Mouse (Mus musculus) limb, embryonic 14.5 days (tissue): ENCODE data around the gene Eif4e3. TPM values are rescaled to one million over a fixed set of nuclear protein-coding genes. Genes with fewer than 3 reads are reported as not detected.

Experiments used
- ATAC-seq: fragments of 200-750 bp; cut with Nextera tagmentation; 2 replicates; pipeline ENCODE4 v1.8.0; 2017; ENCODE audit warnings: low read depth, moderate number of reproducible peaks, moderate TSS enrichment; ENCODE audit not compliant: low FRiP score
- DNase-seq: peaks from one replicate; pipeline ENCODE4 v3.0.0-alpha.2; 2015; ENCODE audit warnings: low spot score
- H3K27ac ChIP-seq: fragments of 300-500 bp; sonication (generic); replicated peaks from 2 replicates; pipeline ENCODE4 v1.5.1; 2014; ENCODE audit warnings: low read depth, mild to moderate bottlenecking, low read length, moderate library complexity, mixed read lengths
- H3K27me3 ChIP-seq: fragments of 300-500 bp; sonication (generic); 2 replicates; pipeline ENCODE4 v1.6.1; 2014; ENCODE audit warnings: low read length, mixed read lengths; ENCODE audit not compliant: control insufficient read depth, insufficient read depth
- H3K36me3 ChIP-seq: fragments of 300-500 bp; sonication (generic); 2 replicates; pipeline ENCODE4 v1.6.1; 2014; ENCODE audit warnings: mild to moderate bottlenecking, low read length, moderate library complexity, mixed read lengths; ENCODE audit not compliant: control insufficient read depth, insufficient read depth
- H3K4me1 ChIP-seq: fragments of 300-500 bp; sonication (generic); 2 replicates; pipeline ENCODE4 v1.6.1; 2014; ENCODE audit warnings: antibody characterized with exemption, low read length, mixed read lengths; ENCODE audit not compliant: control insufficient read depth, insufficient read depth
- H3K4me2 ChIP-seq: fragments of 300-500 bp; sonication (generic); replicated peaks from 2 replicates; pipeline ENCODE4 v1.6.1; 2014; ENCODE audit warnings: low read depth, mild to moderate bottlenecking, low read length, moderate library complexity; ENCODE audit not compliant: severe bottlenecking
- H3K4me3 ChIP-seq: fragments of 300-500 bp; sonication (generic); replicated peaks from 2 replicates; pipeline ENCODE4 v1.5.1; 2014; ENCODE audit warnings: low read length
- H3K9ac ChIP-seq: fragments of 300-500 bp; sonication (generic); 2 replicates; pipeline ENCODE4 v1.6.1; 2014; ENCODE audit warnings: mild to moderate bottlenecking, low read depth, low read length, moderate library complexity; ENCODE audit not compliant: severe bottlenecking
- H3K9me3 ChIP-seq: fragments of 300-500 bp; sonication (generic); 2 replicates; pipeline ENCODE4 v1.6.1; 2016; ENCODE audit warnings: low read length; ENCODE audit not compliant: control insufficient read depth
- POLR2A ChIP-seq: fragments of 200-500 bp; IDR thresholded peaks from 2 replicates; pipeline ENCODE4 v1.8.0; 2012; ENCODE audit warnings: inconsistent platforms, mild to moderate bottlenecking, moderate library complexity, borderline replicate concordance; ENCODE audit not compliant: insufficient read depth, insufficient read length; ENCODE audit errors: extremely low read depth
- WGBS: fragments of 180-500 bp; shearing (Covaris S2); extraction: QIAGEN DNeasy Blood & Tissue Kit; methylation state at CpG from one replicate; pipeline ENCODE4 v1.1.7; 2014; 5-methylcytosine and 5-hydroxymethylcytosine counted together
- polyA plus RNA-seq, 2 experiments: library from polyadenylated mRNA; depleted of rRNA in 1 of 2; stranded (reverse) in 1 of 2; unstranded in 1 of 2; fragments of >200 nt; fragmentation: Nextera tagmentation in 1 of 2; extraction: Ambion mirVana in 1 of 2; gene quantifications; 2 replicates each; pipeline versions ENCODE4 v1.2.1 to v1.2.3; 2012 to 2014

Eif4e3 gene
- polyA plus RNA-seq, 2 experiments: 14.6 to 19.8 TPM

DNA sequence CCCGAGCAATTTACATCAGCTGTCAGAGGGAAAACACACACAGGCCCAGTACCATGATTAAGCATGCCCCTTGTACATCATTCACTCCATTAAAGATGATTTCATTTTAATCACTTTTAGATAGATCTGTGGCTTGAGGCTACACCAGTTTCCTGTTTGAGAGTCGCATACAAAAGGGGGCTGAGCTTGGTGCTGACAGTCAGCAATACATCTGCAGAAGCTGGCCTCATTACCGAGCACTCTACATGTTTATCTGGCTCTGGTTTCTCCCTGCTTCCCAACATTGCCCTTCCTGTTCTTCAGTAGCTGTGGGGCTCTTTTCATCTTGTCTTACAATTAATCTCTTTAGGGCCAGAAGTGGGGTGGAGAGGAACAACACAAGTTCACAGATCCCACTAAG is 6.1 kb downstream of the Eif4e3 start:
- H3K36me3 ChIP-seq: no peaks in the 10 kb centered on the region
- H3K4me3 ChIP-seq: no peak overlapping the region
- no peaks in the 10 kb centered on the region for H3K9me3 ChIP-seq
- ATAC-seq: no peak
- no peak overlapping the region for H3K27ac ChIP-seq
- WGBS: 28% methylated on average over 3 of the region's 3 CpGs
- no peak for DNase-seq
- H3K4me1 ChIP-seq: peaks cover 8% of the 10 kb centered on the region; the same call in 1 of the 2 replicates
- TF ChIP-seq POLR2A: no peak
- no peaks in the 10 kb centered on the region for H3K27me3 ChIP-seq
- H3K4me2 ChIP-seq: no peak overlapping the region
- H3K9ac ChIP-seq: no peak overlapping the region

GRCm38 (mm10) chr6:99658586-99658985 is 8.0 kb downstream of the Eif4e3 start:
- ATAC-seq: no peak
- H3K4me2 ChIP-seq: no peak overlapping the region
- no peak for DNase-seq

GRCm38 (mm10) chr6:99656088-99656487 is 10.5 kb downstream of the Eif4e3 start:
- no peak for ATAC-seq
- H3K27me3 ChIP-seq: no peaks in the 10 kb centered on the region

More at GRCm38 (mm10) chr6:99658586-99658985, 8.0 kb downstream of the Eif4e3 start:
- 70% methylated on average over 10 of the region's 10 CpGs for WGBS
- H3K9me3 ChIP-seq: no peaks in the 10 kb centered on the region
- no peak overlapping the region for H3K9ac ChIP-seq
- no peak overlapping the region for H3K27ac ChIP-seq
- no peaks in the 10 kb centered on the region for H3K27me3 ChIP-seq
- H3K36me3 ChIP-seq: no peaks in the 10 kb centered on the region
- peaks cover 3% of the 10 kb centered on the region; the same call in 1 of the 2 replicates for H3K4me1 ChIP-seq
- H3K4me3 ChIP-seq: no peak overlapping the region
- no peak for TF ChIP-seq POLR2A

GRCm38 (mm10) chr6:99655488-99655887 is 11.1 kb downstream of the Eif4e3 start:
- Histone ChIP-seq H3K4me2 (no peak overlapping the region), H3K27ac (no peak overlapping the region), H3K9ac (no peak overlapping the region), H3K36me3 (no peaks in the 10 kb centered on the region), H3K9me3 (no peaks in the 10 kb centered on the region), H3K27me3 (no peaks in the 10 kb centered on the region), H3K4me1 (peaks cover 3% of the 10 kb centered on the region; the same call in 1 of the 2 replicates), H3K4me3 (no peak overlapping the region)
- DNase-seq (no peak), ATAC-seq (no peak)
- WGBS: 46% methylated on average over 7 of the region's 7 CpGs
- TF ChIP-seq POLR2A: no peak

More at GRCm38 (mm10) chr6:99656088-99656487, 10.5 kb downstream of the Eif4e3 start:
- H3K36me3 ChIP-seq: no peaks in the 10 kb centered on the region
- no peak for TF ChIP-seq POLR2A
- H3K4me1 ChIP-seq: peaks cover 3% of the 10 kb centered on the region; the same call in 1 of the 2 replicates
- H3K4me3 ChIP-seq: no peak overlapping the region
- WGBS: 91% methylated on average over 2 of the region's 2 CpGs
- H3K9me3 ChIP-seq: no peaks in the 10 kb centered on the region
- H3K9ac ChIP-seq: no peak overlapping the region
- H3K4me2 ChIP-seq: no peak overlapping the region
- H3K27ac ChIP-seq: no peak overlapping the region
- DNase-seq: no peak

GRCm38 (mm10) chr6:99654343-99654742 is 12.2 kb downstream of the Eif4e3 start:
- Histone ChIP-seq H3K9ac (no peak overlapping the region), H3K4me1 (peaks cover 3% of the 10 kb centered on the region; the same call in 1 of the 2 replicates), H3K4me3 (no peak overlapping the region), H3K4me2 (no peak overlapping the region), H3K27me3 (no peaks in the 10 kb centered on the region), H3K9me3 (no peaks in the 10 kb centered on the region), H3K36me3 (no peaks in the 10 kb centered on the region), H3K27ac (no peak overlapping the region)
- DNase-seq (no peak), ATAC-seq (no peak)
- no peak for TF ChIP-seq POLR2A
- 15% methylated on average over 5 of the region's 5 CpGs for WGBS

GRCm38 (mm10) chr6:99652341-99652740 is 14.2 kb downstream of the Eif4e3 start:
- no peak overlapping the region for H3K9ac ChIP-seq
- H3K4me3 ChIP-seq: no peak overlapping the region
- no peak for ATAC-seq
- 91% methylated on average over 2 of the region's 2 CpGs for WGBS
- no peaks in the 10 kb centered on the region for H3K9me3 ChIP-seq
- no peak overlapping the region for H3K27ac ChIP-seq
- H3K4me2 ChIP-seq: no peak overlapping the region
- H3K4me1 ChIP-seq: no peaks in the 10 kb centered on the region; the same call in 1 of the 2 replicates
- TF ChIP-seq POLR2A: no peak
- H3K36me3 ChIP-seq: 0 out of 2 replicates have a peak, but pooled peaks cover under 1% of the 10 kb centered on the region
- peak; percentile 24 for DNase-seq
- H3K27me3 ChIP-seq: no peaks in the 10 kb centered on the region
